Mouse (Mus musculus): ENCODE measurements at regions not wholly inside any gene's neighbourhood (a gene's known extent, or its start where the extent isn't known, plus 50 kb on each side); places are given as distances from the start of the nearest gene placed in this dataset.

DNA sequence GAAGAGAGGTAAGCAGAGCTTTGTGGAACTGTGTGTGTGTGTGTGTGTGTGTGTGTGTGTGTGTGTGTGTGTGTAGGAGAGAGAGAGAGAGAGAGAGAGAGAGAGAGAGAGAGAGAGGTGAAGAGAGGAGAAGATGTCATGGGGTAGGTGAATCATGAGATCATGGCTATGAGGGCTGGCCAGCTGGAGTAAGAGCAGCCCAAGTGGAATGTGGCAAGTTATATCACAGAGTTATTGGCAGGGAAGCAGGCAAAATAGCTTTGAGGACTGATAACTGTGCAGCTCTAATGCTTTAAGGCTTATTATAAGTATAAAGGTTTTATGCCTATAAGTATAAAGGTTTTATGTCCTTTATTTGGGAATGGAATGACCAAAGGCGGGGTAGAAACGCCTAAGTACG is 180.9 kb upstream of the Arid1b start:
- Histone ChIP-seq H3K9me3 (ENCODE audit: control insufficient read depth, low read length) (no peaks in the 10 kb centered on the region), H3K27me3 (ENCODE audit: control insufficient read depth) (no peaks in the 10 kb centered on the region; the same call in 1 of the 2 replicates), H3K4me1 (ENCODE audit: control insufficient read depth) (no peaks in the 10 kb centered on the region), H3K36me3 (ENCODE audit: control insufficient read depth) (no peaks in the 10 kb centered on the region), H3K4me3 (replicated peaks) (no peak overlapping the region)
- TF ChIP-seq GATA1 (IDR thresholded peaks at IDR 0.05; ENCODE audit: low read length) (no peak), TAL1 (IDR thresholded peaks at IDR 0.05; ENCODE audit: low read length) (no peak)

DNA sequence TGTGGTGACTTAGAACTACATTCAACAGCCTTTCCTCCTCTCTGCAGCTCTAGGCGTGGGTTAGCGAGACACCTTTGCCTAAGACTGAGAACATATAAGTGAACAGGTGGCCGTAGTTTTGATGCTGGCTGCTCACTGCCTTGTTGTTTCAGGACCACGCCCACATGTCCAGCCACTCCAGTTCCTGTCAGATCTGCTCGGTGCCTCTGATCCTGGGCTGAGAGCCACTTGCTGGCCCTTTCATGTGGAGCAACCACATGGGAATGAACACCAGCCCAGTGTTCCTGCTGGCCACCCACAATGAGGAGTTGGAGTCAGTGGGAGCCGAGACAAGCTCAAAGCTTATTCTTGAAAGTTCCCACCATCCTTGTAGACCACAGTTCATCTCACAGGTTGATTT is 180.5 kb upstream of the Arid1b start:
- no peaks in the 10 kb centered on the region for H3K4me1 ChIP-seq (ENCODE audit: control insufficient read depth)
- no peak overlapping the region for H3K4me3 ChIP-seq (replicated peaks)
- H3K9me3 ChIP-seq (ENCODE audit: control insufficient read depth, low read length), result no peaks in the 10 kb centered on the region
- no peaks in the 10 kb centered on the region for H3K36me3 ChIP-seq (ENCODE audit: control insufficient read depth)
- no peaks in the 10 kb centered on the region; the same call in 1 of the 2 replicates for H3K27me3 ChIP-seq (ENCODE audit: control insufficient read depth)
- TF ChIP-seq GATA1 (IDR thresholded peaks at IDR 0.05; ENCODE audit: low read length) (no peak), TAL1 (IDR thresholded peaks at IDR 0.05; ENCODE audit: low read length) (no peak)

DNA sequence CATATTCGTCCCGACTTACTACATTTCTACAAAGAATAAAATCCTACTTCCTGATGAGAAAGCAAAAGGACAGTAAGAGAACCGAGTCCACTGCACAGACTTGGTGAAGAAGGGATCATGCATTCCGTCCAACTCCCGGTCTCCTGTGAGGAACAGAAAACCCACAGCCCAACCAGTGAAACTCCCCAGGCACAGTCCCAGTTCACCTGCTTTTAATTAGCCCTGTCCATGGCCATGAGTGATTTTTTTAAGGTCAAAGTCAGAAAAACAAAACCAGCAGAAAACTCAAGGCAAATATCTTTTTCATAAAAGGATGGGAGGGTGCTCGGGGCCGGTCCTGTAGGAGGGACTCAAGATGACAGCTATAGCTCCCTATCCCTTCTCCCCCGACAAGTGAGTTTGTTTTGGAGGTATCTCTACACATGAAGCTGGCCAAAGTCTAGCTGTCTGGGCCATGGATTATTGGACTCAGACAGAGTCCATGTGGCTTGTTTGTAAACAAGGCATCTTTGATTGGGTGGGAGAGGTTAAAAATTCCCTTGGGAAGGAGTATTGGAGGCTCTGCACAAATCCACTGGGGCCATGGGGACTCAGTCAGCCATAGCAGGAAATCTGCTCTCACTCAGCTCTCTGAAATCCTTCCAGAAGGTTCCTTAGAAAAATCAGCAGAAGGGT is 168.8 kb upstream of the Arid1b start:
- Histone ChIP-seq H3K9me3 (ENCODE audit: control insufficient read depth, low read length) (no peaks in the 10 kb centered on the region), H3K36me3 (ENCODE audit: control insufficient read depth) (no peaks in the 10 kb centered on the region), H3K4me3 (replicated peaks) (no peak overlapping the region), H3K27me3 (ENCODE audit: control insufficient read depth) (no peaks in the 10 kb centered on the region), H3K4me1 (ENCODE audit: control insufficient read depth) (no peaks in the 10 kb centered on the region)
- TF ChIP-seq GATA1 (IDR thresholded peaks at IDR 0.05; ENCODE audit: low read length), result no peak
- TF ChIP-seq TAL1 (IDR thresholded peaks at IDR 0.05; ENCODE audit: low read length), result no peak

DNA sequence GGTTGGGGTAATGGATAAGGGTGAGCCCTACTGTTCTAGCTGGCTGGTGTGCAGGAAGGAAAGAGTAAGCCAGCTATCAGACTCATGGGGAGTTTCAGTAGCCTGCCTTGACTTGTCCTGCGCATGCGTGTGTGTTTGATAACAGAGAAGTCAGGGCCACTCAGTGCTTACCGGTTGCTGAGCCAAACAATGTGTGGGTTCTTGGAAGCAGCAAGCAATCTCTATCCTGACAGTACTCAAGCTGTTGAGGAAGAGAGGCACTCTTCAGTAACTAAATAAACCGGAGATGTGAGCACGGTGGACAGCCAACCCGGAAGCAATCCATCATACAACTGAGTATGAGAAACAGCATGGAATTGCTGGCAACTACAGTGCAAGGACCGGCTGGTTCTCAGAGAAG is 160.1 kb upstream of the Arid1b start:
- TF ChIP-seq TAL1 (IDR thresholded peaks at IDR 0.05; ENCODE audit: low read length), result no peak
- no peak for TF ChIP-seq GATA1 (IDR thresholded peaks at IDR 0.05; ENCODE audit: low read length)
- Histone ChIP-seq H3K4me1 (ENCODE audit: control insufficient read depth) (no peaks in the 10 kb centered on the region), H3K9me3 (ENCODE audit: control insufficient read depth, low read length) (no peaks in the 10 kb centered on the region), H3K36me3 (ENCODE audit: control insufficient read depth) (no peaks in the 10 kb centered on the region), H3K4me3 (replicated peaks) (no peak overlapping the region), H3K27me3 (ENCODE audit: control insufficient read depth) (no peaks in the 10 kb centered on the region)

DNA sequence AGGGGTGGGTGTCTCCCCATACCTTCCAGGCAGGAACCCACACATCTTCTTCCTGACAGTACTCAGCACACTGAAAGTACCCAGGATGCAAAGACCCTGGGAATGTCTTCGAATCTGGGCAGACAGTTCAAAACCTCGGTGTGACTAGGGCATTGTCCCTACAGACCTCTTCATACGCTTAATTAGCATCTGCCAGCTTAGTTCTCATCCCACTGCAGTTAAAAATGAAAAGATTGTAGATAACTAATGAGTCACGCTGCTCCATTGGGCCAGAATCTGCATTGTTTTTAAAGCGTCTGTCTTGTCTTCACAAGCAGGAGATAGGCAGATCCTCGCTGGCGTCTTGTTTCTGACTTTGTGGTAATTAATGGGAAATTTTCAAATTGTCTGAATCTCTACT is 159.6 kb upstream of the Arid1b start:
- H3K27me3 ChIP-seq (ENCODE audit: control insufficient read depth), result no peaks in the 10 kb centered on the region
- no peaks in the 10 kb centered on the region for H3K36me3 ChIP-seq (ENCODE audit: control insufficient read depth)
- H3K9me3 ChIP-seq (ENCODE audit: control insufficient read depth, low read length), result no peaks in the 10 kb centered on the region
- no peak for TF ChIP-seq GATA1 (IDR thresholded peaks at IDR 0.05; ENCODE audit: low read length)
- no peaks in the 10 kb centered on the region for H3K4me1 ChIP-seq (ENCODE audit: control insufficient read depth)
- no peak overlapping the region for H3K4me3 ChIP-seq (replicated peaks)

DNA sequence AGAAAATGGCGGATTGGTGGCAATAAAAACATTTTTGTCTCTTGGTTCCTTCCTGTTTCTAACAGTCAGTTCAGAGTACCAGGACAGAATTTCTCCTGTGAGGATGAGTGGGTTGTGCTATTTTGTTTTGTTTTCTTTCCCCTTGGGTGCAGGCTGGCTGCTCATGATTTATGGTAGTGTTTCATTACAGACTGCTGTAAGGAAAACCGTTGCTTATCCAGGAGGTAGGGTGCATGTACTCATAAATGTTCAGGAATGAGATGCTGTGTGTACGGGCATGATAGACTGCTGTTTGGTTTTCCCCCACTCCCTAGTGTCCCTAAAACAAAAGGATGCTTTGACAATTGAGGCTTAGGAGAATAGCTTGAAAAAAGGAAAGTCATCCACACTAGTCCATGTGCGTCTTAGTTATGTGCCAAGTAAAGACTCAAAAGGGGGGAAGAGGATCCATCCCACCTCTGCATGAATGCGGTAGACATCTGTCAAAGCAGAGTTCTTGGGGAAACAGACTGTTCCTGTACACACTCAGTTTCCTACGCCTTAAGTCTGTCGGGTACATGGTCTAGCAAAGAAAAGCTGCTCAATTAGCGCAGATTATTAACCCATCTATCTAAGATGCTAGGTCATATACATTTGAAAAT is 158.9 kb upstream of the Arid1b start:
- Histone ChIP-seq H3K27me3 (ENCODE audit: control insufficient read depth) (no peaks in the 10 kb centered on the region), H3K9me3 (ENCODE audit: control insufficient read depth, low read length) (no peaks in the 10 kb centered on the region), H3K36me3 (ENCODE audit: control insufficient read depth) (no peaks in the 10 kb centered on the region), H3K4me1 (ENCODE audit: control insufficient read depth) (no peaks in the 10 kb centered on the region), H3K4me3 (replicated peaks) (no peak overlapping the region)
- no peak for TF ChIP-seq TAL1 (IDR thresholded peaks at IDR 0.05; ENCODE audit: low read length)
- no peak for TF ChIP-seq GATA1 (IDR thresholded peaks at IDR 0.05; ENCODE audit: low read length)

DNA sequence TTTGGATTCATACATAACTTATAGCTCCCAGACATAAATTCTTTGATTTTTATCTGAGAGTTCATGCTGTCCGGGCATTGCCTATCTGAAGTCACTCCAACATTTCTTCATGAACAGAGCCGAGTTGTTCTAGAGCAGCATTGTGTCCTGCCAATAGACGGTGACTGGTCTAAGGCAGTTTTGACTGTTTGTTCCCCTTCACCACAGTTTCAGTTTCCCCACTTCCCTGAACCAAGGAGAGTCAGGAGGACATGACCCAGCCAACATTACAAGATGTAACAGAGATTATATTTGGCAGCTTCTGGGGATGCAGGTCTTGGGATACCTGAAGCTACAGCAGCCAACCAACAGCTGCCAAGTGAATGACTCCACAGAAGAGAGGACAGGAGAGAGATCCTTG is 154.0 kb upstream of the Arid1b start:
- Histone ChIP-seq H3K4me1 (ENCODE audit: control insufficient read depth) (no peaks in the 10 kb centered on the region), H3K36me3 (ENCODE audit: control insufficient read depth) (no peaks in the 10 kb centered on the region), H3K4me3 (replicated peaks) (no peak overlapping the region), H3K9me3 (ENCODE audit: control insufficient read depth, low read length) (no peaks in the 10 kb centered on the region), H3K27me3 (ENCODE audit: control insufficient read depth) (no peaks in the 10 kb centered on the region)
- no peak for TF ChIP-seq GATA1 (IDR thresholded peaks at IDR 0.05; ENCODE audit: low read length)
- no peak for TF ChIP-seq TAL1 (IDR thresholded peaks at IDR 0.05; ENCODE audit: low read length)

DNA sequence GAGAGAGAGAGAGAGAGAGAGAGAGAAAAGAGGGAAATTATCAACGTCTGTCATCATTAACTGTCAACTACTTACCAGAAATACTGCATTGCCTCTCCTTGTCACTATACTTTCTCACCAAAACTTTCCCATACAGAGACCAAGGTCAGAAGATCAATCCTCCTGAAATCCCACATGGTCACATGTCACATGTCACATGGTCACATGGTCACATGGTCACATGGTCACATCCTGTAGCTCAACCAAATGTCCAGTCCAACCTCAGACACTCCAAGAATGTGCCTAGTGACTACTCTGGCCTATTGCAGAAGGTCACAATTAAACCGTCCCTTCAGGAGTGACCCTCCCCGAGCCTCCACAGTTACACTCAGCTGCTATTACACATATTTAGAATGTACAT is 135.8 kb upstream of the Arid1b start:
- Histone ChIP-seq H3K9me3 (ENCODE audit: control insufficient read depth, low read length) (no peaks in the 10 kb centered on the region), H3K4me1 (ENCODE audit: control insufficient read depth) (no peaks in the 10 kb centered on the region), H3K27me3 (ENCODE audit: control insufficient read depth) (no peaks in the 10 kb centered on the region), H3K36me3 (ENCODE audit: control insufficient read depth) (no peaks in the 10 kb centered on the region), H3K4me3 (replicated peaks) (no peak overlapping the region)
- TF ChIP-seq TAL1 (IDR thresholded peaks at IDR 0.05; ENCODE audit: low read length) (no peak), GATA1 (IDR thresholded peaks at IDR 0.05; ENCODE audit: low read length) (no peak)

DNA sequence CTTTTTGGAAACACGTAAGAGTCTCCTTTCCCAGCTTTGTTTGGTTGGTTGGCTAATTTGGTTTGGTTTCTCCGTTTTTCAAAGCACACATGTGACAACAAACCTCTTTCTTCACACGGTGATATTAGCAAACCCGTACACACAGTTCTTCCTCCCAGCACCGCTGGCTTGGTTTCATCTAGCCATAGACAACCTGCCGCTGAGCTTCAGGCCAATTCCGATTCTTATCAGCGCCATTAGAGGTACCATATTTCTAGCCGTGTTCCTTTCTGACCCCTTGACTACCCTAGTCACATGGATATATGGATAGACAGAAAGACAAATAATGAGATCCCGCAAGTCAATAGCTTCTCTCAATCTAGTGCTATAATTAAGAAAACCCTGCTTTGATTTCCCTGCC is 129.2 kb upstream of the Arid1b start:
- no peaks in the 10 kb centered on the region for H3K36me3 ChIP-seq (ENCODE audit: control insufficient read depth)
- no peak for TF ChIP-seq TAL1 (IDR thresholded peaks at IDR 0.05; ENCODE audit: low read length)
- TF ChIP-seq GATA1 (IDR thresholded peaks at IDR 0.05; ENCODE audit: low read length), result no peak

More for the DNA sequence above, 129.2 kb upstream of the Arid1b start:
- H3K4me3 ChIP-seq (replicated peaks), result no peak overlapping the region
- peaks cover 3% of the 10 kb centered on the region; the same call in 1 of the 2 replicates for H3K27me3 ChIP-seq (ENCODE audit: control insufficient read depth)
- no peaks in the 10 kb centered on the region for H3K4me1 ChIP-seq (ENCODE audit: control insufficient read depth)
- no peaks in the 10 kb centered on the region for H3K9me3 ChIP-seq (ENCODE audit: control insufficient read depth, low read length)
